Mouse (Mus musculus) ES-Bruce4 (cell line): ENCODE results near the gene Srl.

Experiments used
- CTCF ChIP-seq: IDR thresholded peaks from one replicate; pipeline ENCODE4 v1.8.1; 2011; ENCODE audit warnings: low read depth, low read length
- EP300 ChIP-seq: IDR thresholded peaks from 2 replicates; pipeline ENCODE4 v1.6.1; 2011; ENCODE audit warnings: low read depth, low read length; ENCODE audit not compliant: insufficient read depth
- POLR2A ChIP-seq: IDR thresholded peaks from one replicate; pipeline ENCODE4 v1.8.1; 2011; ENCODE audit warnings: low read length; ENCODE audit not compliant: insufficient read depth

DNA sequence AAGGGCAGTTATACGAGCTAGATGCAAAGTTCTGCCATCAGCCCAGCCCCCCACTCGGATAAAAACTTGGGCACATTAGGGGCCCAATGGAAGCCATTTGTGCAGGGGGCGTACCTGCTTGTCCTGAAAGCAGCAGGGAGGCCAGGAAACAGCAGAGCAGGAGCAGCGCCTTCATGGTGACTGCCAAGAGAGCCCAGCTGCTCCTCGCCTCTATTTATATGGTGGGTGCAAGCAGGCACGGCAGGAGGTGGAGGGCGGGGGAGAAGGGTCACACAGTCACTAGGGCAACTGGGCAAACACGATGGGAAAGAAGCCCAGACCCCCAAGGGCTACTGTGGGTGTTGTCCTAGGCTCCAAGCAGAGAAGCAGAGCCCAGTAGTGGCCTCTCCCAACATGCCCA lies 18.7 kb downstream of the Srl start:
- TF ChIP-seq EP300 (no peak), POLR2A (no peak), CTCF (no peak)
